Mouse (Mus musculus) forebrain, embryonic 11.5 days (tissue): ENCODE results near the gene Gpr31b. TPM values are rescaled to one million over a fixed set of nuclear protein-coding genes. Genes with fewer than 3 reads are reported as not detected.
"Not testable (repeated sequence)": the region's sequence is repeated elsewhere in the genome, so short reads cannot be mapped to it uniquely, and the experiment has no call there.

Source experiments
- ATAC-seq: fragments of 200-750 bp; cut with Nextera tagmentation; replicated peaks from 2 replicates; pipeline ENCODE4 v1.8.0; 2017; ENCODE audit warnings: moderate TSS enrichment; ENCODE audit not compliant: low FRiP score
- DNase-seq: peaks from one replicate; pipeline ENCODE4 v3.0.0-alpha.2; 2017; ENCODE audit warnings: low spot score
- H3K27ac ChIP-seq: fragments of 300-500 bp; sonication (generic); 2 replicates; pipeline ENCODE4 v1.5.1; 2014; ENCODE audit warnings: low read depth, low read length
- H3K27me3 ChIP-seq: fragments of 300-500 bp; sonication (generic); 2 replicates; pipeline ENCODE4 v1.6.1; 2014; ENCODE audit warnings: mild to moderate bottlenecking, low read length, mixed read lengths; ENCODE audit not compliant: control insufficient read depth, insufficient read depth
- H3K36me3 ChIP-seq: fragments of 300-500 bp; sonication (generic); 2 replicates; pipeline ENCODE4 v1.6.1; 2014; ENCODE audit warnings: mild to moderate bottlenecking, low read length, moderate library complexity, mixed read lengths; ENCODE audit not compliant: control insufficient read depth, insufficient read depth
- H3K4me1 ChIP-seq: fragments of 300-500 bp; sonication (generic); replicated peaks from 2 replicates; pipeline ENCODE4 v1.6.1; 2014; ENCODE audit warnings: low read length, mixed read lengths; ENCODE audit not compliant: control insufficient read depth, insufficient read depth
- H3K4me2 ChIP-seq: fragments of 300-500 bp; sonication (generic); 2 replicates; pipeline ENCODE4 v1.6.1; 2014; ENCODE audit warnings: low read depth, mild to moderate bottlenecking, low read length, moderate library complexity, mixed read lengths; ENCODE audit not compliant: severe bottlenecking
- H3K4me3 ChIP-seq: fragments of 300-500 bp; sonication (generic); 2 replicates; pipeline ENCODE4 v1.5.1; 2014; ENCODE audit warnings: low read depth, low read length
- H3K9ac ChIP-seq: fragments of 300-500 bp; sonication (generic); 2 replicates; pipeline ENCODE4 v1.6.1; 2014; ENCODE audit warnings: low read length
- H3K9me3 ChIP-seq: fragments of 300-500 bp; sonication (generic); 2 replicates; pipeline ENCODE4 v1.6.1; 2016; ENCODE audit warnings: low read length, mixed read lengths; ENCODE audit not compliant: control insufficient read depth
- WGBS: fragments of 180-500 bp; shearing (Covaris S2); extraction: QIAGEN DNeasy Blood & Tissue Kit; methylation state at CpG from one replicate; pipeline ENCODE4 v1.1.7; 2014; 5-methylcytosine and 5-hydroxymethylcytosine counted together
- polyA plus RNA-seq: library from polyadenylated mRNA; unstranded; fragments of >200 nt; fragmentation: Nextera tagmentation; extraction: Ambion mirVana; gene quantifications from 2 replicates; pipeline ENCODE4 v1.2.1, GENCODE M21; 2014

Gene Gpr31b
- polyA plus RNA-seq = 0.23 TPM in 1 of 2 replicates, not detected in the other

GRCm38 (mm10) chr17:13052124-13052813 is at the start of gene Gpr31b:
TSS of gene Gpr31b (minus strand) at chr17:13052296.
- H3K9ac ChIP-seq, H3K27ac ChIP-seq, H3K9me3 ChIP-seq, H3K4me1 ChIP-seq, H3K27me3 ChIP-seq, H3K4me2 ChIP-seq, DNase-seq, H3K36me3 ChIP-seq, ATAC-seq, H3K4me3 ChIP-seq: not testable (repeated sequence)
- 83% methylated on average over 1 of the region's 8 CpGs for WGBS

GRCm38 (mm10) chr17:13092960-13093359 is 40.9 kb upstream of the Gpr31b start:
- ATAC-seq, H3K27me3 ChIP-seq, H3K9ac ChIP-seq, H3K27ac ChIP-seq, H3K4me3 ChIP-seq, H3K4me2 ChIP-seq, H3K36me3 ChIP-seq, H3K4me1 ChIP-seq, H3K9me3 ChIP-seq: not testable (repeated sequence)
- WGBS = 92% methylated on average over 2 of the region's 4 CpGs
- DNase-seq = peak; percentile 24

- H3K27ac ChIP-seq, H3K4me2 ChIP-seq, H3K9ac ChIP-seq, H3K4me1 ChIP-seq, H3K4me3 ChIP-seq, H3K9me3 ChIP-seq, H3K27me3 ChIP-seq, DNase-seq, H3K36me3 ChIP-seq: not testable (repeated sequence)
- WGBS = 62% methylated on average over 5 of the region's 8 CpGs
- ATAC-seq = peak; percentile 33; the same call in 1 of the 2 replicates
Observed at GRCm38 (mm10) chr17:13092100-13092764, 40.1 kb upstream of the Gpr31b start.

- H3K4me1 ChIP-seq, DNase-seq, H3K4me3 ChIP-seq, H3K27me3 ChIP-seq, H3K9me3 ChIP-seq, H3K9ac ChIP-seq, H3K4me2 ChIP-seq, H3K27ac ChIP-seq, H3K36me3 ChIP-seq: not testable (repeated sequence)
- peak; percentile 21; the same call in 1 of the 2 replicates for ATAC-seq
- no CpG with 5 or more reads among the region's 1 CpGs for WGBS
Observed at GRCm38 (mm10) chr17:13091510-13091909, 39.4 kb upstream of the Gpr31b start.

- not testable (repeated sequence) for ATAC-seq, DNase-seq
- WGBS = 82% methylated on average over 3 of the region's 5 CpGs
Observed at GRCm38 (mm10) chr17:13069227-13069626, 17.1 kb upstream of the Gpr31b start.

GRCm38 (mm10) chr17:13067864-13068385 is 15.8 kb upstream of the Gpr31b start:
- H3K9me3 ChIP-seq, H3K27me3 ChIP-seq, H3K4me2 ChIP-seq, H3K27ac ChIP-seq, H3K36me3 ChIP-seq, H3K4me1 ChIP-seq, H3K9ac ChIP-seq, DNase-seq, ATAC-seq, H3K4me3 ChIP-seq: not testable (repeated sequence)
- WGBS = 71% methylated on average over 1 of the region's 4 CpGs

More at GRCm38 (mm10) chr17:13069227-13069626, 17.1 kb upstream of the Gpr31b start:
- H3K27ac ChIP-seq, H3K4me2 ChIP-seq, H3K9me3 ChIP-seq, H3K4me3 ChIP-seq, H3K27me3 ChIP-seq, H3K4me1 ChIP-seq, H3K9ac ChIP-seq, H3K36me3 ChIP-seq: not testable (repeated sequence)

GRCm38 (mm10) chr17:13062882-13063281 is 10.8 kb upstream of the Gpr31b start:
- WGBS = 94% methylated on average over 1 of the region's 7 CpGs
- H3K36me3 ChIP-seq, H3K27me3 ChIP-seq, H3K4me2 ChIP-seq, H3K9me3 ChIP-seq, ATAC-seq, DNase-seq, H3K9ac ChIP-seq, H3K4me1 ChIP-seq, H3K4me3 ChIP-seq, H3K27ac ChIP-seq: not testable (repeated sequence)

GRCm38 (mm10) chr17:13060804-13061203 is 8.7 kb upstream of the Gpr31b start, which contains the start of gene Tcp10b:
TSS of gene Tcp10b (plus strand) at chr17:13061104.
- DNase-seq, ATAC-seq: not testable (repeated sequence)

More at GRCm38 (mm10) chr17:13060804-13061203, 8.7 kb upstream of the Gpr31b start, which contains the start of gene Tcp10b:
- not testable (repeated sequence) for H3K4me1 ChIP-seq, H3K4me3 ChIP-seq, H3K27me3 ChIP-seq, H3K9ac ChIP-seq, H3K9me3 ChIP-seq, H3K36me3 ChIP-seq, H3K27ac ChIP-seq, H3K4me2 ChIP-seq
- WGBS = 95% methylated on average over 4 of the region's 4 CpGs
